Mouse (Mus musculus): Measurements from ENCODE around the gene Golim4.
"Not testable (repeated sequence)": the region's sequence is repeated elsewhere in the genome, so short reads cannot be mapped to it uniquely, and the experiment has no call there.

The Golim4 gene

DNA sequence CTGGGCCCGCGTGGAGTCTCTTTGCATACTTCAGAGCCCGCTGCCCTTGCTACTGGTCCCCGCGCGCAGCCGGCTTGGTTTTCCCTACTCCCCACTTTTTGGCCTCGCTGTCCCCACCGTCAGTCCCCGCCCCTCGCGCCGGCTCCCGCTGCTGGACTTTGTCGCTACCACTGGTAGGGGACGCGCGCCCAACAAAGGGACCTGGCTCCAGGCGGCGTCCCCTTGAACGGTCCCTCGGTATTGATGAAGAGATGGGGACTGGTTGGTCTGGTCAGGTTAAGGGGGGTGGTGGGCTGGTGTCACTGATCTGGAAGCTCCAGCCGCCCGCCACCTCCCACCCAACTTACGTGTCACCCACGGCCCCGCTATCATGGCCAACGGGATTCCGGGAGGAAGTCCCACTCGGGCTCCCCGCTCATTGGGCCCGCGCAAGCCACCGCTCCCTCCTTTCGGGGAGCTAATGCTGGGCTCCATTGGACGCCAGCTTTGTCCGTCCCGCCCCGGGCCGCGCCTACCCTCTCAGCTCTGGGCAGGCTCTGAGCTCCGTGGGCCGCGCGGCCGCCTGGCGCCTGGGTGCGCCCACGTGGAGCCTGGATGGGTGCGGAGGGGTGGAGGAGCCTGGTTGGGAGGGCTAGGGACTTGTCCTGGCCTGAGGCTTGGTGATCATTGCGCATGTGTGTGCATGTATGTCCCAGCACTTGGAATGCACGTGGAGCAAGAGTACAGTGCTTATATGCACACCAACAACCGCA is at the start of gene Golim4:
TSS of gene Golim4 (minus strand) at position 399 of the 752 bp plus-strand sequence.
- peak; percentile 87 for DNase-seq (ENCODE audit: low read depth, low spot score)

- no peak for DNase-seq (ENCODE audit: low read depth, low spot score)
Measured at GRCm38 (mm10) chr3:76005621-76006020, 48.9 kb upstream of the Golim4 start.

DNA sequence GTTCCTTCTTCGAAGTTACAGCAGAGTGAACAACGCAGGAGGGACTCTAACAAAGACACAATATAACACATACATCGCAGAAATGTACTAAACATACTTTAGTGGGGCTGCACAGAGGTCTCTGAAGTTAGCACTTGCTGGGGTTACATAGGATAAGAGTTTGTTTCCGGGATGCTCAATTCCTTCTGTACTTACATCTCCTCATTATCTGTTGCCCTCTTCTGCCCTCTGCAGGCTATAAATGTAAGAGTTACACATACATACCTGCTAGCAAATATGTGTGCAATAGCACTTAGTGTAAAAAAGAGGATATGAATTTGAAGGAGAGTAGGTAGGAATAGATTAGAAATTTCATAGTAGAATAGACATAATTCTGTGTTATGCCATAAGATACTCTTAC is 44.4 kb upstream of the Golim4 start:
- DNase-seq (ENCODE audit: low read depth, low spot score): peak; percentile 35

DNA sequence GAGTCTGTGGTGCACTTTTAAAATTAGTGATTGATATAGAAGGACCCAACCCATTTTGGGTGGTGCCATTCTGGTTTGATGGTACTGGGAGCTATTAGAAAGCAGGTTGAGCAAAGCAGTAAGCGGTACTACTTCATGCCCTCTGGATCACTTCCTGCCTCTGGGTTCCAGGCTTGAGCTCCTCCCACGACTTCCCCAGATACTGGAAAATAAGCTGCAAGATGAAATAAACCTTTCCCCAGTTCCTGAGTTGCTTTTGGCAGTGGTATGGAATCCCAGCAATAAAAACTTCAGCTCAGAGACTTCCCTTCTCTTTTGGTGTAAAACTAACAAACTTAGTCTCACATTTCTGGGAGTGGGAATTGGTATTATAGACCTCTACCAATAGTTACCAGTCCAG is 43.7 kb upstream of the Golim4 start:
- DNase-seq (ENCODE audit: low read depth, low spot score): no peak

DNA sequence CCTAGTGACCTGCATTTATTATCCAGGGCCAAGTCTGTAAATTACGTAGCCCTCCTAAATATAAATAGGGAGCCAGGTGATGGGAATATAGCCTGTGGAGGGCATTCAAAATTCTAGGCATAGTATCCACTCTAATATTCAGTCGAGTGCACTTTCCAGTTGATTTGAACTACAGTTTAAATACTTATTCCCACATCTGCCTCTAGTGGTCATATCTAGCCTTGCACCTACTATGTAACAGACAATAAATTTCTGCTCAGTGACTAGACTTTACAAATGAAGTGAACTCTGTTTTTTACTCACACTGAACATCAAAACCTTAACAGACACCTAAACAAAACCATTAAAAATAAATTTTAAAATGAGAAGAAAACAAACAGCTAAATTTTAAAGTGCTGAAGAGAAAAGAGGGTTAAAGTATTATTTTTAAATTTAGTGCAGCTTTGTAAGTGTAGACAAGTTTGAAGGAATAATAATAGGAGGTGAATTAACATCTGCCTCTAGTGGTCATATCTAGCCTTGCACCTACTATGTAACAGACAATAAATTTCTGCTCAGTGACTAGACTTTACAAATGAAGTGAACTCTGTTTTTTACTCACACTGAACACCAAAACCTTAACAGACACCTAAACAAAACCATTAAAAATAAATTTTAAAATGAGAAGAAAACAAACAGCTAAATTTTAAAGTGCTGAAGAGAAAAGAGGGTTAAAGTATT is 24.4 kb upstream of the Golim4 start:
- not testable (repeated sequence) for DNase-seq (ENCODE audit: low read depth, low spot score)

DNA sequence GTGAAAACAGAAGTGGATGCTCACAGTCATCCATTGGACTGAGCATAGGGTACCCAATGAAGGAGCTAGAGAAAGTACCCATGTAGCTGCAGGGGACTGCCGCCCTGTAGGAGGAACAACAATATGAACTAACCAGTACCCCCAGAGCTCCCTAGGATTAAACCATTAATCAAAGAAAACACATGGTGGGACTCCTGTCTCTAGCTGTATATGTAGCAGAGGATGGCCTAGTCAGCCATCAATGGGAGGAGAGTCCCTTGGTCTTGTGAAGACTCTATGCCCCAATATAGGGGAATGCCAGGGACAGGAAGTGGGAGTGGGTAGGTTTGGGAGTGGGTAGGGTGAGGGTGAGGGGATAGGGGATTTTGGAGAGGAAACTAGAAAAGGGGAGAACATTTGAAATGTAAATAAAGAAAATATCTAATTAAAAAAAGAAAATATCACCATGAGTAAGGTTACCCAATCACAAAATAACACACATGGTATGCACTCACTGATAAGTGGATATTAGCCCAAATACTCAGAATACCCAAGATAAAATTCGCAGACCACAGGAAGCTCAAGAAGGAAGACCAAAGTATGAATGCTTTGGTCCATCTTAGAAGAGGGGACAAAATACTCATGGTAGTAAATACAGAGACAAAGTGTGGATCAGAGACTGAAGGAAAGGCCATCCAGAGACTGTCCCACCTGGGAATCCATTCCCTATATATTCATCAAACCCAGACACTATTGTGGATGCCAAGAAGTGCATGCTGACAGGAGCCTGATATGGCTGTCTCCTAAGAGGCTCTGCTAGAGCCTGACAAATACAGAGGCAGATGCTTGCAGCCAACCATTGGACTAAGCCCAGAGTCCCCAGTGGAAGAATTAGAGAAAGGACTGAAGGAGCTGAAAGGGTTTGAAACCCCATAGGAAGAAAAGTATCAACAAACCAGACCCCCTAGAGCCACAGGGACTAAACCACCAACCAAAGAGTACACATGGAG is 6.3 kb upstream of the Golim4 start:
- DNase-seq (ENCODE audit: low read depth, low spot score): not testable (repeated sequence)

GRCm38 (mm10) chr3:75955661-75956491 is 873 bp downstream of the Golim4 start:
- peak; percentile 38 for DNase-seq (ENCODE audit: low read depth, low spot score)

DNA sequence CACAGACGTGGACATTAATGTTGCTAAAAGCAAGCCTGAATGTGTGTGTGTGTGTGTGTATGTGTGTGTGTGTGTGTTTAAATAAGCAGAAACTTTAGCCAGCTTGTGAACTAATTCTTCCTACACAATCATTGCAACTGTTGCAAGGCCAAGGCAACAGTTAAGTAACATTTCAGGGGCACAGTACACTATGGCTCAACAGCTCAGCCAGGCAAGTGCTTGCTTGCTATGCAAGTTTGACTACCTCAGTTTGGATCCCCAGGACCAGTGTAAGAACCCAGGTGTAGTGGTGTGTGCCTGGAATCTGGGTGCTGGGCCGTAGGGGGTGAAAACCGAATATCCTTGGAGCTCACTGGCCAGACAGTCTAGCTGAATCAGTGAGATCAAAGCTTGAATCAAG is 2.6 kb downstream of the Golim4 start:
- DNase-seq (ENCODE audit: low read depth, low spot score): no peak

DNA sequence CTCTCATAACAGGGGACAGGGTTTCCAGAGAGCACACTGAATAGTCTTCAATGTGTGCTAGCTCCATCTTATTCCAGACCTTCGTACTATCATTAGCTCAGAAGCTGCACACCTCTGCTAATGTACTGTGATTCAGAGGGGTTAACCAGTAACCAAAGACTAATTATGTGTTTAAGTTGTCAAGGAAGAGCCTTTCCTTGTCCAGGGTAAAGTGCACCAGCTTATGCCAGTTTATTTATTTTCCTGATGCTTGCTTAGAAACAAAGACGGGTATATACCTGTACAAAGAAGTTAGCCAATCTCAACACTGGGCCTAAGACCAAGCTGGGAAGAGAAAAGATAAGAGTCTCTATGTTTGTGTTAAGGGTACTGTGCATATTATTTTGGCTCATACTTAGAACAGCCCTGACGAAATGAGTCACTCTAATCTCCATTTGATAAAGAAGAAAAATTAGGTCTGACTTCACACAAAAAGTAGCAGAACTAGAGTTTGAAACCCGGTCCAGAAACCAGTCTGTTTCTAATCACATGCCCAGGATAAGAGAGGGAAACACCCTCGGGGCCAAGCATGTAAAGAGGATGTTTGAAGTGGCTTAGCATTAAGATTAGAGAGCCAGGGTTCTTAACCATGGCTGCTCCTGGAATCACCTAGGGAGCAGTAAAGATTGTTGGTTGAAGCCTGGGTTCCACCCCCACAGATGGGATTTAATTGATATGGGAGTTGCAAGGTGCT is 4.3 kb downstream of the Golim4 start:
- no peak for DNase-seq (ENCODE audit: low read depth, low spot score)

GRCm38 (mm10) chr3:75950897-75951296 is 5.9 kb downstream of the Golim4 start:
- no peak for DNase-seq (ENCODE audit: low read depth, low spot score)

GRCm38 (mm10) chr3:75949358-75949757 is 7.4 kb downstream of the Golim4 start:
- DNase-seq (ENCODE audit: low read depth, low spot score): no peak

DNA sequence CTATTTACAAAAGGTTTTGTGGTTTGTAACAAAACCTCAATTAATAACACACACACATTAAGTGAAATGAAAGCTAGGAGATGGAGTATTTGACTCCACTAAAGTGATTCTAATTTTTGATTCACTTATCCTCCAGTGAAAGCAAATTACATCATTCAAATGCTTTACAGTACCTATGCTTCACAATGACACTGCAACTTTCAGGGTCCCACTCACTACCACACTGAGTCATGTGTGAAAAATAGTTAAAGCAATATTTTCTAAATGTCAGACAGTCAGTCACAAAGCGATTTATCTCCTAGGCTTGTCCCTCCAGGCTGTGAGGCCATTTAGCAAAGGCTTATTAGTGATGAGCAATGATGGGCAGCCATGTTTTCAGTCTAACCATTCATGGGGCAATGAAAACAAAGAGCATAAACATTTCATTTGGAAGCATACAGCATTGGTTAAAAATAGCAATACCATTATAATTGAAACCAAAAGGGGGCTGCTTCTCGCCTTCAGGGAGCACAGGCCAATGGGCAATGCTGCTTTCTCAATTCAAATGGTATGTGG is 8.1 kb downstream of the Golim4 start:
- DNase-seq (ENCODE audit: low read depth, low spot score): no peak

- DNase-seq (ENCODE audit: low read depth, low spot score): no peak
Measured at GRCm38 (mm10) chr3:75948003-75948402, 8.7 kb downstream of the Golim4 start.

GRCm38 (mm10) chr3:75942303-75943060 is 14.3 kb downstream of the Golim4 start:
- DNase-seq (ENCODE audit: low read depth, low spot score): no peak

DNA sequence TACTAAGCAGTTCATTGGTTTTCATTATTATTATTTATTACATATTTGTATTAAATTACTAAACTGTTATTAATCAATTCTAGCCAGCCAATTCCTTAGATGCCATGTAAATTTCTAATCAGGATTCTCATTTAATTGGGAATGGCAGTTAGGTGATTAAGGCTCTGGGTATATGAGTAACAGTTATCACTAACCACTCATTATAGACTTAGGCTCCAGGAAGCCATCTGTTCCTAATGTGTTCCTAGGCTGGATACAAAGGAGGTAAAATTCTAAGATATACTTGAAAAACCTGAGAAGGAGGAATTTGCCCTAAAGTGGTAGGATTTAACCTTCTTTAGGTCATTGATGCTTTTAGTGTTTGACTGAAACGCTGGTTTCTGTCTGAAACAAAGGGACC is 14.9 kb downstream of the Golim4 start:
- DNase-seq (ENCODE audit: low read depth, low spot score): no peak

- DNase-seq (ENCODE audit: low read depth, low spot score): no peak
Measured at GRCm38 (mm10) chr3:75936152-75936551, 20.6 kb downstream of the Golim4 start.

- no peak for DNase-seq (ENCODE audit: low read depth, low spot score)
Measured at GRCm38 (mm10) chr3:75930659-75931225, 26.0 kb downstream of the Golim4 start.

GRCm38 (mm10) chr3:75929926-75930548 is 26.7 kb downstream of the Golim4 start:
- DNase-seq (ENCODE audit: low read depth, low spot score): no peak

All from embryo, embryonic 11.5 days (tissue).